ENCODE assay signal across 8 mouse cellular contexts in the genomic region with DNA sequence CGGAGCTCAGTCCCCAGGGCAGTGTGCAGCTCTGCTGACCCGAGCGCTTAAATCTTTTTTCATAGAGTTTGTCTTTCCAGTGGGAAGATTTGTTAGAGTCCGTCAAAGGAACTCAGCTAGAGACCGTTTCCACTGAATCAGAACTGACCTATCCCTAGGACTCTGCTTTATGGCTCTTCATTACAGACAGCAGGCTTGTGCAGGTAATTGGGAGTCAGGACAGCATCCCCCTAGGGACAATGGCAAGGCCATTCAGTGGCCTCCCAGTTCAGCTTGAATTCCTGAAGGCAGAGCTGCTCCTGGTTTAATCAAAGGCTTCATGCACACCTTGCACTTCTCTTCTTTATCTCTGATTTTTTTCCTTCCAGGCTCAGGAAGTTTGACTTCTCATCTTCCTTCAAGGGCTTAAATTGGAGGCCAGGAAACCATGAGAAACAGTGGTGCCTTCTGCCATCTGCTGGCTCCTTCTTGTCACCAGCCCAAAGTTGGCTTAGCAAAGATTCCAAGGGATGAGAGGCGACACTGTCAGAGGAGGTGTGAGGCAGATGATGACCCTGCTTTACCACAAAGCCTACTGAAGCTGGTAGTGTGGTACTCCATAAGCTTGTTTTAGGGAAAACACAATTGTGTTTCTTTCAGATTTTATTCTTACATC.
DNase-seq lines count a peak whose midpoint lies in the region.

No protein-coding gene starts in this region.

- DNase-seq in layer of hippocampus, adult 11-12 months (ENCODE audit: low spot score): peak; percentile 61
- DNase-seq in layer of hippocampus, adult 9-10 months (ENCODE audit: low spot score): no peak
- peak; percentile 66 to 68 for DNase-seq in cerebellum, adult 18-20 months
- peak; percentile 30 to 79 for DNase-seq in frontal cortex, adult 2 months (ENCODE audit: extremely low spot score in 1 of 2, low spot score in 1 of 2)
- DNase-seq in left cerebral cortex, adult 8-10 months (ENCODE audit: low spot score in 2 of 2): peak; percentile 43 to 44
- DNase-seq in right cerebral cortex, adult 2 months (ENCODE audit: low spot score in 2 of 2): peak; percentile 69 to 78
- DNase-seq in gastrocnemius, postnatal 10 days: no peak
- DNase-seq in adrenal gland, postnatal 4 days (ENCODE audit: low spot score in 2 of 2): no peak

Comparison
In these comparisons a context has a peak if more than half of its experiments do, and no peak if none do; other contexts are left out.
1. DNase-seq: peak in layer of hippocampus, adult 11-12 months (single experiment), cerebellum, adult 18-20 months (2 of 2), frontal cortex, adult 2 months (2 of 2), left cerebral cortex, adult 8-10 months (2 of 2) and right cerebral cortex, adult 2 months (2 of 2); none in layer of hippocampus, adult 9-10 months (single experiment), gastrocnemius, postnatal 10 days (single experiment) and adrenal gland, postnatal 4 days (0 of 2).